Mouse (Mus musculus): Measurements from ENCODE around the gene Efr3b. TPM values are rescaled to one million over a fixed set of nuclear protein-coding genes. Genes with fewer than 3 reads are reported as not detected.
A peak's percentile ranks its signal among the peaks of the same experiment; 100 is the strongest.

The Efr3b gene
- polyA plus RNA-seq, 1 experiment from 2014 or later = 41.4 TPM

GRCm38 (mm10) chr12:4007766-4008165 is 30.9 kb downstream of the Efr3b start:
- H3K4me2 ChIP-seq (ENCODE audit: low read length) = no peak overlapping the region
- H3K4me1 ChIP-seq (ENCODE audit: control insufficient read depth, insufficient read depth, low read length) = peaks cover 11% of the 10 kb centered on the region
- no peak overlapping the region for H3K27ac ChIP-seq (replicated peaks; ENCODE audit: low read depth, low read length)
- H3K9me3 ChIP-seq (ENCODE audit: control insufficient read depth, low read length) = no peaks in the 10 kb centered on the region
- DNase-seq = no peak
- 72% methylated on average over 4 of the region's 4 CpGs for WGBS
- no peaks in the 10 kb centered on the region for H3K36me3 ChIP-seq (ENCODE audit: control insufficient read depth, insufficient read depth, low read length)
- H3K4me3 ChIP-seq (replicated peaks; ENCODE audit: low read depth, low read length) = no peak overlapping the region
- ATAC-seq (ENCODE audit: low FRiP score, low TSS enrichment) = no peak
- H3K9ac ChIP-seq (replicated peaks; ENCODE audit: low read length) = no peak overlapping the region
- no peaks in the 10 kb centered on the region for H3K27me3 ChIP-seq (ENCODE audit: control insufficient read depth, insufficient read depth, low read length)

GRCm38 (mm10) chr12:4007181-4007580 is 31.5 kb downstream of the Efr3b start:
- ATAC-seq (ENCODE audit: low FRiP score, low TSS enrichment) (no peak), DNase-seq (no peak)
- Histone ChIP-seq H3K4me3 (replicated peaks; ENCODE audit: low read depth, low read length) (no peak overlapping the region), H3K9me3 (ENCODE audit: control insufficient read depth, low read length) (no peaks in the 10 kb centered on the region), H3K27ac (replicated peaks; ENCODE audit: low read depth, low read length) (peak overlapping the region; percentile 55), H3K9ac (replicated peaks; ENCODE audit: low read length) (no peak overlapping the region; the same call in 1 of the 2 replicates), H3K36me3 (ENCODE audit: control insufficient read depth, insufficient read depth, low read length) (no peaks in the 10 kb centered on the region), H3K4me1 (ENCODE audit: control insufficient read depth, insufficient read depth, low read length) (peaks cover 11% of the 10 kb centered on the region), H3K27me3 (ENCODE audit: control insufficient read depth, insufficient read depth, low read length) (no peaks in the 10 kb centered on the region), H3K4me2 (ENCODE audit: low read length) (no peak overlapping the region)
- whole genome bisulfite sequencing = 64% methylated on average over 4 of the region's 4 CpGs

- no peak for DNase-seq
- ATAC-seq (ENCODE audit: low FRiP score, low TSS enrichment) = no peak
- 85% methylated on average over 7 of the region's 7 CpGs for WGBS
These were observed 32.6 kb downstream of the Efr3b start for GRCm38 (mm10) chr12:4006079-4006478.

GRCm38 (mm10) chr12:4004648-4005047 is 34.1 kb downstream of the Efr3b start:
- Histone ChIP-seq H3K4me2 (ENCODE audit: low read length) (no peak overlapping the region), H3K9me3 (ENCODE audit: control insufficient read depth, low read length) (no peaks in the 10 kb centered on the region), H3K36me3 (ENCODE audit: control insufficient read depth, insufficient read depth, low read length) (peaks cover 4% of the 10 kb centered on the region), H3K27ac (replicated peaks; ENCODE audit: low read depth, low read length) (no peak overlapping the region), H3K27me3 (ENCODE audit: control insufficient read depth, insufficient read depth, low read length) (no peaks in the 10 kb centered on the region), H3K4me1 (ENCODE audit: control insufficient read depth, insufficient read depth, low read length) (peaks cover 11% of the 10 kb centered on the region), H3K9ac (replicated peaks; ENCODE audit: low read length) (no peak overlapping the region), H3K4me3 (replicated peaks; ENCODE audit: low read depth, low read length) (no peak overlapping the region)
- 12% methylated on average over 6 of the region's 6 CpGs for WGBS
- ATAC-seq (ENCODE audit: low FRiP score, low TSS enrichment) (no peak), DNase-seq (no peak)

More at GRCm38 (mm10) chr12:4006079-4006478, 32.6 kb downstream of the Efr3b start:
- no peak overlapping the region for H3K9ac ChIP-seq (replicated peaks; ENCODE audit: low read length)
- H3K36me3 ChIP-seq (ENCODE audit: control insufficient read depth, insufficient read depth, low read length) = no peaks in the 10 kb centered on the region
- peaks cover 11% of the 10 kb centered on the region for H3K4me1 ChIP-seq (ENCODE audit: control insufficient read depth, insufficient read depth, low read length)
- no peaks in the 10 kb centered on the region for H3K9me3 ChIP-seq (ENCODE audit: control insufficient read depth, low read length)
- H3K4me2 ChIP-seq (ENCODE audit: low read length) = no peak overlapping the region
- H3K27me3 ChIP-seq (ENCODE audit: control insufficient read depth, insufficient read depth, low read length) = no peaks in the 10 kb centered on the region
- no peak overlapping the region for H3K27ac ChIP-seq (replicated peaks; ENCODE audit: low read depth, low read length)
- no peak overlapping the region for H3K4me3 ChIP-seq (replicated peaks; ENCODE audit: low read depth, low read length)

- Histone ChIP-seq H3K9me3 (ENCODE audit: control insufficient read depth, low read length) (no peaks in the 10 kb centered on the region), H3K4me3 (replicated peaks; ENCODE audit: low read depth, low read length) (no peak overlapping the region), H3K27me3 (ENCODE audit: control insufficient read depth, insufficient read depth, low read length) (no peaks in the 10 kb centered on the region), H3K4me1 (ENCODE audit: control insufficient read depth, insufficient read depth, low read length) (no peaks in the 10 kb centered on the region), H3K36me3 (ENCODE audit: control insufficient read depth, insufficient read depth, low read length) (peaks cover 12% of the 10 kb centered on the region), H3K4me2 (ENCODE audit: low read length) (no peak overlapping the region), H3K27ac (replicated peaks; ENCODE audit: low read depth, low read length) (no peak overlapping the region), H3K9ac (replicated peaks; ENCODE audit: low read length) (no peak overlapping the region)
- 96% methylated on average over 5 of the region's 5 CpGs for WGBS
- ATAC-seq (ENCODE audit: low FRiP score, low TSS enrichment) = no peak
- no peak for DNase-seq
These were observed 38.3 kb downstream of the Efr3b start for GRCm38 (mm10) chr12:4000406-4000805.

GRCm38 (mm10) chr12:3996749-3997148 is 42.0 kb downstream of the Efr3b start:
- Histone ChIP-seq H3K4me1 (ENCODE audit: control insufficient read depth, insufficient read depth, low read length) (no peaks in the 10 kb centered on the region), H3K9me3 (ENCODE audit: control insufficient read depth, low read length) (no peaks in the 10 kb centered on the region), H3K27me3 (ENCODE audit: control insufficient read depth, insufficient read depth, low read length) (no peaks in the 10 kb centered on the region), H3K27ac (replicated peaks; ENCODE audit: low read depth, low read length) (no peak overlapping the region), H3K4me3 (replicated peaks; ENCODE audit: low read depth, low read length) (no peak overlapping the region), H3K36me3 (ENCODE audit: control insufficient read depth, insufficient read depth, low read length) (peaks cover 23% of the 10 kb centered on the region), H3K4me2 (ENCODE audit: low read length) (no peak overlapping the region), H3K9ac (replicated peaks; ENCODE audit: low read length) (no peak overlapping the region)
- no peak for ATAC-seq (ENCODE audit: low FRiP score, low TSS enrichment)
- 77% methylated on average over 9 of the region's 9 CpGs for WGBS
- DNase-seq = no peak

- Histone ChIP-seq H3K9ac (replicated peaks; ENCODE audit: low read length) (no peak overlapping the region), H3K4me2 (ENCODE audit: low read length) (no peak overlapping the region), H3K4me1 (ENCODE audit: control insufficient read depth, insufficient read depth, low read length) (no peaks in the 10 kb centered on the region), H3K27ac (replicated peaks; ENCODE audit: low read depth, low read length) (no peak overlapping the region), H3K36me3 (ENCODE audit: control insufficient read depth, insufficient read depth, low read length) (peaks cover 23% of the 10 kb centered on the region; the same call in 1 of the 2 replicates), H3K27me3 (ENCODE audit: control insufficient read depth, insufficient read depth, low read length) (no peaks in the 10 kb centered on the region), H3K4me3 (replicated peaks; ENCODE audit: low read depth, low read length) (no peak overlapping the region), H3K9me3 (ENCODE audit: control insufficient read depth, low read length) (no peaks in the 10 kb centered on the region)
- DNase-seq = no peak
- 78% methylated on average over 3 of the region's 3 CpGs for WGBS
- no peak for ATAC-seq (ENCODE audit: low FRiP score, low TSS enrichment)
These were observed 47.7 kb downstream of the Efr3b start for GRCm38 (mm10) chr12:3991047-3991446.

- Histone ChIP-seq H3K9me3 (ENCODE audit: control insufficient read depth, low read length) (no peaks in the 10 kb centered on the region), H3K4me1 (ENCODE audit: control insufficient read depth, insufficient read depth, low read length) (no peaks in the 10 kb centered on the region), H3K4me2 (ENCODE audit: low read length) (no peak overlapping the region), H3K27ac (replicated peaks; ENCODE audit: low read depth, low read length) (no peak overlapping the region; the same call in 1 of the 2 replicates), H3K9ac (replicated peaks; ENCODE audit: low read length) (no peak overlapping the region), H3K4me3 (replicated peaks; ENCODE audit: low read depth, low read length) (no peak overlapping the region), H3K27me3 (ENCODE audit: control insufficient read depth, insufficient read depth, low read length) (no peaks in the 10 kb centered on the region), H3K36me3 (ENCODE audit: control insufficient read depth, insufficient read depth, low read length) (peaks cover 27% of the 10 kb centered on the region)
- DNase-seq = no peak
- 48% methylated on average over 2 of the region's 2 CpGs for WGBS
- ATAC-seq (ENCODE audit: low FRiP score, low TSS enrichment) = no peak
These were observed 48.8 kb downstream of the Efr3b start for GRCm38 (mm10) chr12:3989943-3990342.

- no peaks in the 10 kb centered on the region for H3K27me3 ChIP-seq (ENCODE audit: control insufficient read depth, insufficient read depth, low read length)
- no peak overlapping the region for H3K4me2 ChIP-seq (ENCODE audit: low read length)
- DNase-seq = no peak
- peaks cover 15% of the 10 kb centered on the region for H3K36me3 ChIP-seq (ENCODE audit: control insufficient read depth, insufficient read depth, low read length)
- no peaks in the 10 kb centered on the region for H3K9me3 ChIP-seq (ENCODE audit: control insufficient read depth, low read length)
- 90% methylated on average over 9 of the region's 9 CpGs for WGBS
- ATAC-seq (ENCODE audit: low FRiP score, low TSS enrichment) = no peak
- no peak overlapping the region for H3K9ac ChIP-seq (replicated peaks; ENCODE audit: low read length)
- no peak overlapping the region for H3K27ac ChIP-seq (replicated peaks; ENCODE audit: low read depth, low read length)
- peaks cover 3% of the 10 kb centered on the region; the same call in 1 of the 2 replicates for H3K4me1 ChIP-seq (ENCODE audit: control insufficient read depth, insufficient read depth, low read length)
- H3K4me3 ChIP-seq (replicated peaks; ENCODE audit: low read depth, low read length) = no peak overlapping the region
These were observed 54.3 kb downstream of the Efr3b start for GRCm38 (mm10) chr12:3984446-3984845.
